Mouse (Mus musculus): ENCODE measurements around the gene Psmb9.

GRCm38 (mm10) chr17:34234926-34235325 is 47.4 kb upstream of the Psmb9 start:
- TF ChIP-seq CTCF (IDR thresholded peaks at IDR 0.05; ENCODE audit: extremely low read depth, insufficient read depth, low read length) (peak; percentile 86), POLR2A (IDR thresholded peaks at IDR 0.05; ENCODE audit: extremely low read depth, insufficient read depth, low read length) (no peak)

All from cortical plate, adult 2 months (tissue).